Mouse (Mus musculus) lung, adult 2 months (tissue): ENCODE measurements around the gene Strn4.
A peak's percentile ranks its signal among the peaks of the same experiment; 100 is the strongest.

ENCODE experiments used
- CTCF ChIP-seq: fragments of 200-500 bp; IDR thresholded peaks from 2 replicates; pipeline ENCODE4 v1.5.1; 2011; ENCODE audit warnings: mild to moderate bottlenecking, low read length, control low read depth; ENCODE audit not compliant: insufficient read depth
- POLR2A ChIP-seq: fragments of 200-500 bp; IDR thresholded peaks from 2 replicates; pipeline ENCODE4 v1.6.1; 2011; ENCODE audit warnings: low read depth, mild to moderate bottlenecking, control low read depth, low read length, borderline replicate concordance; ENCODE audit errors: extremely low read depth

- TF ChIP-seq CTCF, result 0 out of 2 replicates have a peak, but pooled peaks have one; percentile 0
- no peak for TF ChIP-seq POLR2A
Measured at GRCm38 (mm10) chr7:16804409-16805028, 11.2 kb upstream of the Strn4 start.
